Mouse (Mus musculus) ES-CJ7 (cell line): ENCODE data around the gene Bcl11b.

Source experiments
- DNase-seq: peaks from one replicate; pipeline ENCODE4 v3.0.0; 2011; ENCODE audit warnings: low read depth, low spot score

Gene Bcl11b

DNA sequence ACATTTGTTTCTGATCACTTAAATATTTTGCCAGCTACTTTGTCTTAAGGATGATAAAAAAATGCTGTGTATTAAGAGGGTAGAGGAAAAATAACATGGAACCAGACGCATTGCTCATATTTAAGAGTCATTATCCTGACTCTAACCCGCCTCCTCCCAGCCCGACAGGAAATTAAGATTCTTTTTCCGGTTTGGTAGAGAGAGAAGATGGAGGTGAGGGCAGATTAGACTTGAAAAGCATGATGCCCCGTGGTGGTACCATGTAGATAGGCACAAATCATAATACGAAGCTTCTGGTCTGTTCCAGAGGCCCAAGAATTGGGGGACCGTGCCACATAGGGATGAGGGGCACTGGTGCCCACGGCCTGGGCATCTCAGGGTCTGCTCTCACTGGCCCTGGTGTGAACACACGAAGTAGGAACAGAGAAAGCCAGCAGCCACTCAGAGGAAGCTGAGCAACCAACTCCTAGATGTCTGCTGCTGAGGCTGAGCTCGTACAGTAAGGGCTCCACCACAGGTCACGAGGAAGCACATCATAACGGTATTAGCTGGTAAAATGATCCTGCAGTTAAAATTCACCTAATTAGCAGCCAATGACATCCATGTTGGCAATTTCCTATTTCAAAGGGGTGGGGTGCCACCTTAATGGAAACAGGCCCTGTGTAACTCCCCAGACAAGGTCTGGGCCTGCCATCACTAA lies 32.2 kb downstream of the Bcl11b start:
- DNase-seq = no peak

DNA sequence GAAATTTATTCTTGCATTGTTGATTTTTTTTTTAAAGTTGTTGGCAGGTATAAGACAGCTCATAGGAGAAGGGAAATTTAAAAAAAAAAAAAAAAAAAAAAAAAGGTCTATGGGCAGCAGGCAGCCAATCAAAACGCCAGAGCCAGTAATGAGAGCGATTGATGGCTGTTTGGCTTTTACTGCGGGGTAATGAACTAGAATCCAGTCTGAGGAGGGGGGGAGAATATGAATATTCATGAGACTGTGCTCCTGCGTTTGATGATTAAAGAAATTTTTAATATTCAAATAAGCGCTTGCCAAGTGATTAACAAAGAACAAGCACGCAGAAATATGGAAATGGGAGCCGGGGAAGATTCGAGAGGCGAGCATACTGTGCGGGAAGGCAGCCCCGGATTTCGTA lies 32.8 kb downstream of the Bcl11b start:
- no peak for DNase-seq

DNA sequence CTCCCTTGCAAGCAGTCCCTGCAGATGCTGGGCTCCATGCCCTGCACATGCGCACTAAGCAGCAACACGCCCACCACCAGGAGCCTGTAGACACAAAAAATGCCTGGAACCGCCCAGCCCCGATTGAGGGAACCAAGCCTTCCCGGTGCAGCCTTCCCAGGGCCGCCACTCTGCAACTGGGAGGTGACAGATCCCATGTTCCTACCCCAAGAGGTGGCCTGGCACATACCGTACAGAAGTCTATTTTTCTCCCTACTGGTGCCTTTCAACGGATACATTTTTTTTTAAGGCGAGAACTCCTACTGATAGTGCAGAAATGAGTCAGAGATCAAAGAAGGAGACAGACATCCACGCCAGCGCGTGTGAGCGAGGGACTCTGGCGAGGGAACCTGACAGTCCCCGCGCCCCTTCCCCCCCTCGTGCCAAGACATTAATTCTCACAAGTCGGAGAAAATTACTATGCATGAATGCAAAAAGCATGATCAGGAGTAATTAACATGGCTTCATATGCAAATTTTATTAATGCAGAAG lies 33.5 kb downstream of the Bcl11b start:
- DNase-seq = peak; percentile 80

DNA sequence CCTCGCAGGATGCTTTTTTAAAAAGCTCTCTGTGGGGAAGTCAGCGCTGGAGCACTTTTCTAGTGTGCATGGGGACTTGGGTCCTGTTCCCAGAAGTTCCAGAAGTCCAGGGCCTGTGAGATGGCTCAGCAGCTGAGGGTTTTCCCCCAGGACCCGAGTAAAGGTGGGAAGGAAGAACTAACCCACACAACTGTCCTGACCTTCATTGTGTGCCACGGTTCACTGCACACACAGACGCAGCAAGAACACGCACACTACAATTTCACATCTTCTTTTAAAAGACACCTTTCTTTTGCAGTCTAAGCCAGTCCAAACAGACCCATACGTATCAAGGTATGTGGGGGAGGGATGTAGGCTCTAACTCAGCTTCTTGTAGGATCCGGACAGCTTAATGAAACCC lies 34.3 kb downstream of the Bcl11b start:
- DNase-seq = no peak

DNA sequence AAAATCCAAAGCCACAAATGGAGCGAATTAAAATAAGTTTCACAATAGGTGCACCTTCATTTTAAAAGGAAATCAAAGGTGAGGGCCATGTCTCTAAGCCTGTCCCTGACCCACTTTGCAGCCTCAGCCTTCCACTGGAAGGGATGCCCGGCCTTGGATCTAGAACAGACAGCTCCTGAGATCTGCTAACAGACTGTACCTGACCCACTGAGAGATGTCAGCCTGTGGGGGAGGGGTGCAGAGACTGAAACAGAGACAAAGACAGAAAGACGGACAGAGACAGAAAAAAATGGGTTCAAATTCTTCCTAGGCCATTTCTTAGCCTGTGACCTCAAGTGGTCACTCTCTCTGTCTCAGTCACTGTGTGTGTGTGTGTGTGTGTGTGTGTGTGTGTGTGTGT lies 35.1 kb downstream of the Bcl11b start:
- no peak for DNase-seq

DNA sequence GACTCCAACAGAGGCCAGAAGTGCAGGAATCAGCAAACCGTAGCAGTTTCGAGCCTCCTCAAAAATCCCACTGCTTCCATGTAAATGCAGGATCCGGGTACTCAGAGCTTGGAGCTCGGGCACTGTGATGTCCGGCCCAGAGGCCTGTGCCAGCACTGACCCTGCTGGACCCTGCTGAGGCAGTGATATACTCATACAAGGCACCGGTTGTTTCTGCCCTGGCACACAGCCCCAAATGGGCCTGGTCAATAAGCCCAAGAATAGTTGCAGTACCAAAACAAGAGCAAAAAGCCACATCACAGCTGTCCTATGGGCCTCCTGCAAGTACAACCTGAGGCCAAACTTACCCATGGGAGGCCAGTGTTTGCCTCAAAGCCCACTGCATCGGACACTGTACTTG lies 36.4 kb downstream of the Bcl11b start:
- DNase-seq = no peak

DNA sequence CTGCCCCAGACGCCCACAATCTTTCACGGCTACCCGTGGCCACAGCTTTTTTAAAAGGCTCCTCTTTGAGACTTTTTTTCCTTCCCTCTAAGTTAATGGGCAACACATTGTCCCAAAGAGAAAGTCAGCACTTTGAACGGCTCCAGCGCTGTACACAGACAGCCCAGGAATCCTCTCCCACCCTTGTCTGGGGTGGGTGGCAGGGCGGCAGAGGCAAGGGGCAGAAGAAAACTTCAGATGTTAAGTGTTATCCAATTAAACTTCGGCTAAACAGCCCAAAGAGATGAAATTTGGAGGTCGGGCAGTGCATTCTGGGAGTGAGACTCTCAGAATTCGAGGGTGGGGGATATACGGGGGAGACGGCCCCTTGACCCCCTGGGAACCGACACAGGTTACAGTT lies 38.3 kb downstream of the Bcl11b start:
- DNase-seq = no peak

DNA sequence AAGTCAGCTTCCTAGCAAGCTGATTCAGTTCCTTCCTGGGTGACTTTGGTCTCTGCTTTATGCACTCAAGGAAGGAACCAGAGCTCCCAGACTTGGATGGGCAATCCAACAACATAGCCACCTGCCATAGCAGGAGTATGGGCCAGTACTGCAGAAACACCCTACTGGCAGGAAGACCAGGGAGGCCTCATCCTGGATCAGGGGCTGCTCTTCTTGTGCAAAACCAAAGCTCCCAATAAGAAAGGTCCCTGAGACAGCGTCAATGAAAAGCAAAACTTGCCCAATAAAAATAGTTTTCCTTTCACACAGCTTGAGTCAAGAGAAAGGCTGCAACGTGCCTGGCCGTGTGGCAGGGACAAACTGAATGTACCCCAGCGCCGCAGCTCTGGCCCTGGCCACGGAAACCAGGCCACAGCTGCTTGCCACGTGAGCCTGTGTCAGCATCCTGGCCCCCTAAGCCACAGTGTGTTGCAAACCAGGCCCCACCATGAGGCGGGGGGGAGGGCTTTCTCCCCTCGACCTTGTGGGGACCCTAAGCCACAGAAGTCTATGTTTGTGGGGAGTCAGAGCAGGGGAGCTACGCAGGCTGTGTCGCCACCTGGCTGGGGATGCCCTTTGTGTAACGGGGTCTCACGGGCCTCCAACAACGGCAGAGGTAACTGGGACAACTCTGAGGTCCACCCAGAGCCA lies 38.9 kb downstream of the Bcl11b start:
- no peak for DNase-seq

DNA sequence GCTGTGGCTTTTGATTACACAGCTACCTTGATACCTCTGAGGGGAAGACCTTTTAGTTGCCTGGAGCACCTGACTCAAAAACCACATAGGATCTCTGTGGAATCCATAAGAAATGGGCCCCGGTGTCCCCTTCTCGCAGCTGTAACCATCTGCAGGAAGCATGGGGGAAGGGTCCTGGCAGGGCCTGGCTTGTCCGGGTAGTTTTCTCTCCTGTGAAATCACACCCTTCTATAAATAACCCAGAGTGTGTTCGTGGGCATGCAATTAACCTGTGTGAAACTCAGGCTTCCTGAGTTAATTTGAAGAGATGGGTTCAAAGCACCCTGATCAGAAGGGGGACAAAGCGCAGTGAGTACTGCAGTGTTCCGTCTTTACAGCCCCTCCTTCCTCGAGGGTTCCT lies 40.5 kb downstream of the Bcl11b start:
- DNase-seq = no peak

DNA sequence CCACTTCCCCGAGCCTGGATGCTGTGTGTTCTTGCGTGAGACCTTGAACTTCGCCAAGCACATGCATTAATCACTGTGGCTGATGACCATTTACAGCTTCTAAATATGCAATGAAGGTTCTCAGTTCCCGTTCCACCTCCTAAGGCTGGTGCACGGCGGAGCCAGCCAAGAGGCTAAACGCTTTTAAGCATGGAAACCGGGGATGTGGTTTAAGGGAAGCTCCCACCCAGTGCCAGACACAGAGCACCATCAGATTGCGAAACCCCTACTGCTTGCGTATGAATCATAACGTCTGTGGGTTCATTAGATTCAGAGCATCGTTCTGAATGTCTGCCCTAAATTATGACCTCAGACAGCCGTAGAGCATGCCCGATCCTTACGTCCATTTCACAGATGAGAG lies 41.6 kb downstream of the Bcl11b start:
- DNase-seq = no peak

DNA sequence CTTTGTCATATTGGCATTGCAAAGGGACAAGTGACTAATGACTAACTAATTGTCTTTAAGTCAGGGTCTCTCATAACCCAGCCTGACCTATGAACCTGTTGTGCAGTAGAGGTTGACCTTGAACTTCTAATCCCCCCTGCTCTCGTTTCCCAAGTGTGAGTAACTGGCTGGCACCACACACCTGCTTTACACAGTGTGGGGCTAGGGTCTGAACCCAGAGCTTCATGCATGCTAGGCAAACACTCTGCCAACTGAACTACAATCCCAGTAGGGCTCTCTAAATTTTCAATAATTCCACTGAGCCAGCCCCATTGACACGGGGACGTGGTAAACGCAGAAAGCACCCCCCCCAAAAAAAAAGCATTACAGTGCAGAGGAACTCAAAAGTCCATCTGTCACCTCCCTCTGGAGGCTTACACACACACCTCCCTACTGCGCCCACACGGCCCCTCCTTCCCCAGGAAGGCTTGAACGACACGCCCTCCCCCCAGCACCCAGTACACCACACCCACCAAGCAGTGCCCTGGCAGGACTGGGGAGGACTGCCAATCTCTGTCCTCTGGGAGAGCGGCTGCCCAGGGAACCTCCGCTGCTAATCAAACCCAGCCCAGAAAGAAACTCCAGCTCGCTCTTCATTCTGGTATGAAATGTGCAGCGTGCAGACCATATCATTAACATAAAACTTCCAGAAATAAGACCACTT lies 42.5 kb downstream of the Bcl11b start:
- no peak for DNase-seq

DNA sequence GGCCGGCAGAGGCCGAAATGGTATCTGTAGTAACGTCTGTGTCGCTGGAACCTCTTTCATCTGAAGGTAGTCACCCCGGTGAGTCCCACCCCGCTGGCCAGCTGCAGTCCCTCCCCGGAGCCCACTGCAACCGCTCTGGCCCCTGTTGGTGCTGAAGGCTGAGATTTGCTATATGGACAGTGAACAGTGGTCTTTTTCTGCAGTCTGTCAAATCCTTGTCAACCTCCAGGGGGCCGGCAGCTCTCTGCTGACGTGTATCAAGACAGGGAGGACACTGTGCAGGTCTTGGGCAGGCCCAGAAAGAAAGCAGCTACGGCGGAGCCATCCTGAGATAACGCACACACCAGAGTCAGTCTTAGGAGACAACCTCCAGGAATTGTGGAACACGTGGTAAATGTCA lies 43.0 kb downstream of the Bcl11b start:
- peak; percentile 40 for DNase-seq

DNA sequence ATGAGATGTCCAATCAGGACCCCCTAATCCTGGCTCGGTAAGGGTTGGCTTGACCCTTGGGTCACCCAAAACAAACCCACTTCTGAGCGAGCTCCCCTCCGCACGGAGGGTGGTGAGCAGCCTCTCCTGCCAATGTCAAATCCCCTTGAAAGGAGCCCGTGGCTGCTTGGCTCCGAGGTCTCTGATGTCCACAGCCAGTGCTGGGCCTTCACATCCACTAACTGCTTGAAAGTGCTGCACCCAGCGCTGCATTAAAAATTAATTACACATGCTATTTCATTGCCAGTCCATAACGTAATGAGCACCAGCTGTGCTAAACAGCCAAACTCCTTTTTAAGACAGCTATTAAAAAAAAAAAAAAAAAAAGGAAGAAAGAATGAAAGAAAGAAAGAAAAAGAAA lies 43.5 kb downstream of the Bcl11b start:
- DNase-seq = no peak

DNA sequence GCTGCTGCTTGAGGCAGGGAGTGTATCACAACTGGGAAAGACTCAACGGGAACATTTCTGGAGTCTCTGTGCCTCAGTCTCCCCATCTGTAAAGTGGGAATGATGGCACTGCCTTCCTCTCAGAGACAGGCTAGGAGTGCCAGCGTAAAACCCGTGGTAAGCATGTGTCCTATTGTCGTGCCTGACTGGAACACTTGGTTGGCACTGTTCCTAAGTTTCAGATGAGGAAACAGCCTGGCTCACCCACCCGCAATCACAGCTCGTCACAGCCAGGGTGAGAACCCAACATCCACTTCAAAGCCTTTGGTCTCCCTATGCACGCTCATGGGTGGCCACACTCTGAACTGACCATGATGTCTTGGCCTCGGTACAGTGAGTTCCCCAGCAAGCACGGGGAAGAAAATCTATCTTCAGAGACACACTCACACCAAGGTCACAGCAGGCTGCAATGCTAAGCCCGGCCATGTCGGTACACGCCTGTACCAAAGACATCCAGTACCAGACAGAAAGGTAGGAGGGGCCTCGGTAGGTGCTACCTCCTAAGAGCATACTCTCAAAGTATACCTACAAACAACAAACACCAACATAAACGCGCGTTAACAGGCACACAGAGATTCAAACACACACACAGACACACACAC lies 50.2 kb downstream of the Bcl11b start:
- no peak for DNase-seq

DNA sequence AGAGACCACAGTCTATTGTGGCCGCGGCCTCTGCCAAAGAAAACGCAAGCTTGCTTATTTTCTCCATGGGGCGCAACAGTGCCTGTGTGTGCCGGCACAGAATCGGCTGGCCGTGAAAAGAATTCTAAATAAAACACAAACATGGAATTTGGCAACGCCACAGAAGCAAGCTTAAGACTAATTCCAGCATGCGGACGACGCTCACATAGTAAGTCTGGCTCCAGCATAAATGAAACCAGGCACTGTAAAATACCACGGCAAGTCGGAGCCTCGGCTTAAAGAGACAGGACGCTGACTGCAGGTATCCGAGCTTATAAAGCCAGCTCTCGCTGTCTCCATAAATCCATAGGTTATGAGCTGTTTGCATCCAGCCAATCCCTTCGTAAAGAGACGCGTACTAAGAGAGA lies 51.1 kb downstream of the Bcl11b start:
- no peak for DNase-seq

DNA sequence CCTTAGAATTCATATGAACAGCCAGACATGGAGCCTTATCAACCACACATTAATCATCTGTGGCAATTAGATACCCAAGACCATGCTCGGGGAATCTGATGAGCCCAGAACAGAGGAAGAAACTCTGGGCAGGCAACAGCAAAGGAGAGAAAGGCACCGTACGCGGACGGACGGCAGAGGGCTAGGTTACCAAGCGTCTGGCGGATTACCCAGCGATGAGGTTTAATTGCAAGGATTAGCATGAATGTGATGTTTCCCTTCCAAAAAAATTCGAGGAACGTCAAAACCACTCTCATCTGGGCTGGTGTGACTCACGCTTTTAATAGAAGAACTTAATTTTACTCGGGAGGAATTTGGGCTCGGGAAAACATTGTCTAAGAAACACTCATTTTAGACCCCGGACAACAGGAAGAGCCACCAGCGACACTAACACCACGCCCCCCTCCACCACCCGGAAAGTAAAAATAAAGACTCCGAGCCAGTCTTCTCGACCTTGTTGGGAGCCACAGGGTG lies 52.7 kb downstream of the Bcl11b start:
- DNase-seq = peak; percentile 34

DNA sequence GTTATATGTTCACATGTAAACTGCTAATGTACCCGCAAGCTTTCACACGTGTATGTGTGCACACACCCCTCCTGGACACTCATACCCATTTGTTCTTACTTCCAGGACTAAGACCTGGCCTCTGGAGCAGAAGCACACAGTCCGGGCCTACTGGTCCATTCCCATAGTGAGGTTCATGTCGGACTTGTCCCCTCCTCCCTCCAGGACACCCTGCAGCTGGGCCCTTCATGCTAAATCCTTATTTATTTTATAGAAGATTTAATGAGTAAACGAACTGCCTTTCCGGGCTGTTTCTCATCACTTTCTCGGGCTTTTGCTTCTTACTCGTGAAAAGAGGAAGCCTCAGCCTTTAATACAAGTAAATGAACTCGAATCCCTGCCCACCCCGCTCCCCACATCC lies 54.0 kb downstream of the Bcl11b start:
- no peak for DNase-seq

DNA sequence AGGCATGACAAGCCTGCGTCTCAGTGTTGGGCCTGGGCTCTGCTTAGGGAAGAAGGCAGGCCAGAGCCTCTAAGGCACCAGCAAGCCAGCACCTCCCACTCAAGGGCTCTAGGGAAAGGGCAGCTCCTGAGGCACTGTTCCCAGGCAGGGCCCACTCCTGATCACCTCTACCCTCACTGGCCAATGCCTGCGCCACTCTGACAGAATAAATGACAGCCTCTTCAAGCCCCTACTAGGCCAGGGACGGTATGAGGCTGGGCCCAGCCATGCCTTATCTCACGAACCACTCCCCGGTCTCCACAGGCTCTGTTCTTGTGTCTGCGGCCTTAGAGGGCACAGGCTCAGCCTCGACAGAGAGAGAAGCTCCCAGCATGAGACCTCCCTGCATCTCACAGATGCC lies 61.3 kb downstream of the Bcl11b start:
- no peak for DNase-seq

DNA sequence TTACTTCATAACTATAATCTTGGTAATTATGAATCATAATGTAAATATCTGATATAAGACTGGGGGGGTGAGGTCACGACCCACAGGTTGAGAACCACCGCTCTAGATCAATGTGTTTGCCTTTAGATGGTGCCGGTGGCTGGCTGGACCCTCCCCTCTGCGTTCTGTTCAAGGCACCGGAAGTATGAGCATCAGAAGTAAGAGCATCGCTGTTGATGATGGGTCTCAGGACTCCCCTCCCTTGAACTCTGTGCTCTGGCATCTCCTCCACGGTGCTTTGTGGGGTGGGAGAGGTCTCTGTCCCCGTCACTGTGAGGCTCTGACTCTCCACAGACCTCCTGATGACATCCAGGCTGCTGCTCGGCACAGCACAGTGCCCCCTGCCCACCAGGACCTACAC lies 62.6 kb downstream of the Bcl11b start:
- DNase-seq = no peak

DNA sequence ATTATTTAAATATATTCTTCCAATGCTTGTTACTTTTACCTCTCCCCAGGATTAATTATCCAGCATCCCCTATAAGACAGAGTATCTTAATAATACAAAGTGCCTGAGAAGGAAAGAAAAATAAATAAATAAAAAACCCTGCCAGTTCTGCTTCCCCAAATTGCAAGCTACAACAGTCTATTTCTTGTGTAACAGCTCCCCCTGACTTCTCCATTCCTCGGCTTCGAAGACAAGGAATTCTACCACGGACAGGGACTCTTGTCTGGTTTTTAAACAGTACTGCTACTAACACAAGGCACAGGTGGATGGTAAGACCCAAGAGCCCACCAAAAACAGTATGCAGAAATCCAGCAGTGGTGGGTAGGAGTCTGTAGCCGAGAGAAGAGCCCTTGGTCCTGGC lies 64.2 kb downstream of the Bcl11b start:
- DNase-seq = no peak

DNA sequence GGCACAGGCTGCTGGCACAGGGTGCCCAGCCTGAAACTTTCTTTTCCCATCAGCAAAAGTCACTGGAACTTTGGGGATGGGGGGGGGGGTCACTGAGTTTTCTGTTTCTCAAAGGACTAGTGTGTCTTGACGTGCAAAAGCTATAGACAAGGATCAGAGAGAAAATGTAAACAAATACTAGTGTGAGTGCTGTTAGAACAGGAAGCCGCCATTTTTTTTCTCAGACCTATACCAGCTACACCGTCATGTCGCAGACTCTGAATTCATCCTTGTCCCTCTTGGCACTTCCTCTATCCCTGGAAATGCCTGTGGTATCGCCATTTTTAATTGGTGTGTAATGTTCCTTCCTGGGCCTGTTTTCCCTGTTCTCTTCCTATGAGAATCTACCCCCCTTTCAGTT lies 66.4 kb downstream of the Bcl11b start:
- no peak for DNase-seq

DNA sequence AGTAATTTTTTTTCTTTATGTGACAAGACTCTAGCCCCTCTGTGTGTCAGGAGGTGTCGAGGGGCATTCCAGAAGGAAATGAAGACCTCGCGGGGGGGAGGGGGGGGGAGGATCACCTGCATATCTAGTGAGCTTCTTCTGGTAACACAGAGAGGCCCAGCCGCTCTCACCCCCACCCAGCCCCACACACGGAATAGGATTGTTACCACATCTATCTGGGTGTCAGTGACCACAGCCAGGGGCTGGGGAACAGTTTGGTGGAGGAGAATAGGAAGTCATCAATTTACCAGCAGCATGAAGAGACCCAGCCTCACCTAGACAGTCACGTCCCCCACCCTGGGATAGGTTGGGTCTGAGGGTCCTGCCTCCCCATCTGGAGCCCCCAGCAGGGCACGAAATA lies 67.0 kb downstream of the Bcl11b start:
- no peak for DNase-seq
